15 mouse cellular contexts compared by ENCODE assay signal in genomic region chr6:129661301-129661700, GRCm38 (mm10). TPM values are rescaled to one million over a fixed set of nuclear protein-coding genes. Genes with fewer than 3 reads are reported as not detected.
"Had no signal": no experiment of that assay in that cellular context is flagged by ENCODE, and none has a peak within 500 bp of the region (broad histone marks: within the 10 kb centered on the region; RNA-seq: fewer than 3 reads in every experiment).

No protein-coding gene starts in this region.

RNA-seq across cellular contexts. Expression of gene Klrc2, which starts 0.8 kb away (rescaled TPM):
- total RNA-seq: heart, adult 8-10 months; heart, postnatal 10 days; heart, postnatal 14 days; heart, postnatal 25 days; heart, postnatal 36 days; heart, postnatal 4 days; hindbrain, postnatal 0 days; layer of hippocampus, adult 18-20 months; layer of hippocampus, adult 2 months; layer of hippocampus, adult 8-10 months; layer of hippocampus, postnatal 10 days; layer of hippocampus, postnatal 14 days; layer of hippocampus, postnatal 25 days; layer of hippocampus, postnatal 36 days had no signal

RNA-seq across cellular contexts. Expression of gene Klrc1, which starts 17.5 kb away (rescaled TPM):
- total RNA-seq: heart, postnatal 10 days; heart, postnatal 14 days; heart, postnatal 25 days; heart, postnatal 4 days; hindbrain, postnatal 0 days; layer of hippocampus, adult 18-20 months; layer of hippocampus, adult 2 months; layer of hippocampus, adult 8-10 months; layer of hippocampus, postnatal 10 days; layer of hippocampus, postnatal 14 days; layer of hippocampus, postnatal 25 days; layer of hippocampus, postnatal 36 days had no signal

RNA-seq across cellular contexts. Expression of gene Klrc3, which starts 18.2 kb away (rescaled TPM):
- total RNA-seq: heart, adult 8-10 months; heart, postnatal 10 days; heart, postnatal 14 days; heart, postnatal 25 days; heart, postnatal 36 days; heart, postnatal 4 days; hematopoietic stem cell, adult 5-6 weeks; hindbrain, postnatal 0 days; layer of hippocampus, adult 18-20 months; layer of hippocampus, adult 2 months; layer of hippocampus, adult 8-10 months; layer of hippocampus, postnatal 10 days; layer of hippocampus, postnatal 14 days; layer of hippocampus, postnatal 25 days; layer of hippocampus, postnatal 36 days had no signal

RNA-seq across cellular contexts. Expression of gene Klrk1, which starts 37.6 kb away (rescaled TPM):
- total RNA-seq: heart, postnatal 10 days; heart, postnatal 14 days; hindbrain, postnatal 0 days; layer of hippocampus, adult 18-20 months; layer of hippocampus, adult 2 months; layer of hippocampus, adult 8-10 months; layer of hippocampus, postnatal 10 days; layer of hippocampus, postnatal 14 days; layer of hippocampus, postnatal 25 days; layer of hippocampus, postnatal 36 days had no signal

RNA-seq across cellular contexts. Expression of gene Klri1, which starts 55.6 kb away (rescaled TPM):
- total RNA-seq: heart, adult 8-10 months; heart, postnatal 10 days; heart, postnatal 14 days; heart, postnatal 25 days; heart, postnatal 36 days; heart, postnatal 4 days; hematopoietic stem cell, adult 5-6 weeks; hindbrain, postnatal 0 days; layer of hippocampus, adult 18-20 months; layer of hippocampus, adult 2 months; layer of hippocampus, adult 8-10 months; layer of hippocampus, postnatal 10 days; layer of hippocampus, postnatal 14 days; layer of hippocampus, postnatal 25 days; layer of hippocampus, postnatal 36 days had no signal
